ENCODE assay signal across 8 mouse cellular contexts in genomic region chr11:49845958-49846357, GRCm38 (mm10). TPM values are rescaled to one million over a fixed set of nuclear protein-coding genes. Genes with fewer than 3 reads are reported as not detected.
A peak's percentile ranks its signal among the peaks of the same experiment; 100 is the strongest.
DNase-seq lines count a peak whose midpoint lies in the region; ATAC-seq and TF ChIP-seq lines count a peak whose summit lies in the region.

No protein-coding gene starts in this region.

- H3K9me3 ChIP-seq in heart, embryonic 14.5 days (ENCODE audit: control insufficient read depth, low read length), result no peaks in the 10 kb centered on the region
- no peaks in the 10 kb centered on the region for H3K9me3 ChIP-seq in ES-E14 (ENCODE audit: control insufficient read depth, insufficient read depth, low read depth, low read length)
- no peaks in the 10 kb centered on the region for H3K9me3 ChIP-seq in forebrain, embryonic 14.5 days (replicated peaks; ENCODE audit: control insufficient read depth, low read length)
- H3K9me3 ChIP-seq in liver, postnatal 0 days (ENCODE audit: low read length), result no peaks in the 10 kb centered on the region

- H3K4me2 ChIP-seq in heart, embryonic 14.5 days (ENCODE audit: low read length), result peak overlapping the region; percentile 85
- peak overlapping the region; percentile 85 for H3K4me2 ChIP-seq in forebrain, embryonic 14.5 days (ENCODE audit: low read length)
- H3K4me2 ChIP-seq in liver, postnatal 0 days (ENCODE audit: low read depth, low read length), result peak overlapping the region; percentile 95

- H3K4me1 ChIP-seq in heart, embryonic 14.5 days (ENCODE audit: control insufficient read depth in 2 of 2, insufficient read depth in 2 of 2, low read length in 2 of 2), result peaks cover 13 to 24% of the 10 kb centered on the region in 2 experiments
- H3K4me1 ChIP-seq in ES-E14 (ENCODE audit: control insufficient read depth in 2 of 2, insufficient read depth in 2 of 2, low read length in 2 of 2, poor library complexity in 1 of 2), result peaks cover 5 to 10% of the 10 kb centered on the region in 2 experiments; a peak in 3 of 4 replicates
- H3K4me1 ChIP-seq in forebrain, embryonic 14.5 days (ENCODE audit: control insufficient read depth, insufficient read depth, low read length), result peaks cover 10% of the 10 kb centered on the region; the same call in 1 of the 2 replicates
- peaks cover 31% of the 10 kb centered on the region for H3K4me1 ChIP-seq in liver, postnatal 0 days (ENCODE audit: insufficient read depth)

- no peak for DNase-seq in heart, postnatal 14 days
- no peak for DNase-seq in ES-E14 (ENCODE audit: low read depth, low spot score)
- no peak for DNase-seq in forebrain, embryonic 14.5 days (ENCODE audit: low spot score)
- no peak for DNase-seq in liver, postnatal 0 days
- no peak for DNase-seq in right cerebral cortex, adult 18-20 months
- no peak for DNase-seq in cerebellum, adult 11-12 months

- H3K36me3 ChIP-seq in heart, embryonic 14.5 days (ENCODE audit: control insufficient read depth, insufficient read depth, low read length), result peaks cover 7% of the 10 kb centered on the region
- no peaks in the 10 kb centered on the region for H3K36me3 ChIP-seq in ES-E14 (ENCODE audit: control insufficient read depth, insufficient read depth, low read length, poor library complexity, severe bottlenecking)
- no peaks in the 10 kb centered on the region for H3K36me3 ChIP-seq in forebrain, embryonic 14.5 days (ENCODE audit: control insufficient read depth, insufficient read depth, low read length)
- peaks cover 3% of the 10 kb centered on the region; the same call in 1 of the 2 replicates for H3K36me3 ChIP-seq in liver, postnatal 0 days (replicated peaks; ENCODE audit: insufficient read depth, low read length)

- H3K27me3 ChIP-seq in heart, embryonic 14.5 days (ENCODE audit: control insufficient read depth, insufficient read depth, low read length), result no peaks in the 10 kb centered on the region
- no peaks in the 10 kb centered on the region for H3K27me3 ChIP-seq in forebrain, embryonic 14.5 days (replicated peaks; ENCODE audit: control insufficient read depth, insufficient read depth, low read length)
- H3K27me3 ChIP-seq in liver, postnatal 0 days (ENCODE audit: insufficient read depth, low read length), result no peaks in the 10 kb centered on the region

- H3K9ac ChIP-seq in heart, embryonic 14.5 days (ENCODE audit: low read length), result peak overlapping the region; percentile 66
- peak overlapping the region; percentile 13 for H3K9ac ChIP-seq in ES-E14 (ENCODE audit: insufficient read depth, low read depth, low read length, poor library complexity, severe bottlenecking)
- H3K9ac ChIP-seq in forebrain, embryonic 14.5 days (ENCODE audit: low read length), result peak overlapping the region; percentile 93
- peak overlapping the region; percentile 48 for H3K9ac ChIP-seq in liver, postnatal 0 days (replicated peaks)

- peak overlapping the region; percentile 84 to 86 for H3K4me3 ChIP-seq in heart, embryonic 14.5 days (ENCODE audit: control insufficient read depth in 1 of 2, insufficient read depth in 1 of 2, low read depth in 1 of 2, low read length in 2 of 2)
- peak overlapping the region; percentile 37 to 90 for H3K4me3 ChIP-seq in ES-E14 (ENCODE audit: insufficient read depth in 1 of 2, low read depth in 1 of 2, low read length in 2 of 2, poor library complexity in 1 of 2, severe bottlenecking in 1 of 2)
- peak overlapping the region; percentile 90 for H3K4me3 ChIP-seq in forebrain, embryonic 14.5 days (ENCODE audit: low read depth, low read length)
- H3K4me3 ChIP-seq in liver, postnatal 0 days (ENCODE audit: low read depth, low read length), result peak overlapping the region; percentile 95

- no peak for TF ChIP-seq EP300 in liver, postnatal 0 days (IDR thresholded peaks at IDR 0.05; ENCODE audit: low read depth)

- ATAC-seq in heart, embryonic 14.5 days (ENCODE audit: insufficient number of reproducible peaks, insufficient read depth, low FRiP score, low read depth), result no peak
- peak; percentile 3 for ATAC-seq in forebrain, embryonic 14.5 days
- no peak for ATAC-seq in liver, postnatal 0 days
- ATAC-seq in granulocyte monocyte progenitor cell, adult 5-6 weeks (replicated peaks; ENCODE audit: poor library complexity, severe bottlenecking), result no peak

- intact Hi-C loops in heart, postnatal 14 days (cut with DNase I), result loop anchor here (2.0 to 5.0 kb wide), 3 partner anchors 117 to 194 kb away; partner anchors contain the start of gene Cnot6

- TF ChIP-seq CTCF in liver, postnatal 0 days (IDR thresholded peaks at IDR 0.05; ENCODE audit: low read depth), result no peak

- 30% methylated on average over 11 of the region's 11 CpGs for WGBS in heart, embryonic 14.5 days
- WGBS in forebrain, embryonic 14.5 days, result 39% methylated on average over 11 of the region's 11 CpGs
- WGBS in liver, postnatal 0 days (ENCODE audit: insufficient replicate concordance), result 38% methylated on average over 11 of the region's 11 CpGs

- H3K27ac ChIP-seq in heart, embryonic 14.5 days (replicated peaks in 1 of 2; ENCODE audit: control insufficient read depth in 1 of 2, insufficient read depth in 1 of 2, low read depth in 2 of 2, low read length in 2 of 2), result peak overlapping the region; percentile 42 to 59; a peak in 3 of 4 replicates
- no peak overlapping the region for H3K27ac ChIP-seq in ES-E14 (ENCODE audit: insufficient read depth, low read depth, low read length, poor library complexity, severe bottlenecking)
- H3K27ac ChIP-seq in forebrain, embryonic 14.5 days (ENCODE audit: low read depth, low read length), result peak overlapping the region; percentile 44; the same call in 1 of the 2 replicates
- H3K27ac ChIP-seq in liver, postnatal 0 days (ENCODE audit: low read depth), result peak overlapping the region; percentile 90

- in situ Hi-C loops in ES-E14 (cut with MboI; ENCODE audit: low sequenced_read_pairs in 2 of 2, unreplicated experiment in 2 of 2), result no loop called here

TF ChIP-seq in ES-E14, 5 proteins besides CTCF, POLR2A, EP300 and RAD21:
- TF ChIP-seq MAFK (IDR thresholded peaks at IDR 0.05; ENCODE audit: insufficient read depth, low read depth, low read length), result no peak
- TF ChIP-seq CHD2 (IDR thresholded peaks at IDR 0.05; ENCODE audit: low read depth, low read length), result no peak
- no peak for TF ChIP-seq ZC3H11A (IDR thresholded peaks at IDR 0.05; ENCODE audit: borderline replicate concordance, low read depth, low read length)
- TF ChIP-seq HCFC1 (IDR thresholded peaks at IDR 0.05; ENCODE audit: borderline replicate concordance, insufficient read depth, low read length), result no peak

RNA-seq across cellular contexts. Expression of gene Mapk9, which starts 0.6 kb away (rescaled TPM):
- 39.1 and 39.2 TPM in 2 replicates for polyA plus RNA-seq in heart, embryonic 14.5 days (2014; fragmentation: Nextera tagmentation; extraction: Ambion mirVana)
- 10 to 100 TPM; 44.3 to 46.6 TPM for total RNA-seq in heart, postnatal 14 days (2021)
- total RNA-seq in ES-E14 (2012; rRNA removed), result 27.8 and 28.1 TPM in 2 replicates
- 43.6 and 49.1 TPM in 2 replicates for polyA plus RNA-seq in forebrain, embryonic 14.5 days (2014; fragmentation: Nextera tagmentation; extraction: Ambion mirVana)
- polyA plus RNA-seq in liver, postnatal 0 days (2015; fragmentation: Nextera tagmentation; extraction: Ambion mirVana), result 20.9 and 22.3 TPM in 2 replicates
- 26.6 and 41.7 TPM in 2 replicates for total RNA-seq in granulocyte monocyte progenitor cell, adult 5-6 weeks (2014; fragmentation: Nextera tagmentation)
- total RNA-seq in granulocyte monocyte progenitor cell, adult 5-6 weeks (2017), result 32.9 and 41.9 TPM in 2 replicates

RNA-seq across cellular contexts. Expression of gene Gfpt2, which starts 52.0 kb away (rescaled TPM):
- 7.8 and 8.5 TPM in 2 replicates for polyA plus RNA-seq in heart, embryonic 14.5 days (2014; fragmentation: Nextera tagmentation; extraction: Ambion mirVana)
- 10 to 100 TPM; 15.8 to 17.5 TPM for total RNA-seq in heart, postnatal 14 days (2021)
- total RNA-seq in ES-E14 (2012; rRNA removed), result 28.0 and 37.1 TPM in 2 replicates
- 6.0 and 8.3 TPM in 2 replicates for polyA plus RNA-seq in forebrain, embryonic 14.5 days (2014; fragmentation: Nextera tagmentation; extraction: Ambion mirVana)
- 0.65 and 0.81 TPM in 2 replicates for polyA plus RNA-seq in liver, postnatal 0 days (2015; fragmentation: Nextera tagmentation; extraction: Ambion mirVana)
- total RNA-seq in granulocyte monocyte progenitor cell, adult 5-6 weeks (2014; fragmentation: Nextera tagmentation), result 0.21 and 0.58 TPM in 2 replicates
- total RNA-seq in granulocyte monocyte progenitor cell, adult 5-6 weeks (2017), result 0.13 TPM in 1 of 2 replicates, not detected in the other

RNA-seq across cellular contexts. Expression of gene Rasgef1c, which starts 55.7 kb away (rescaled TPM):
- polyA plus RNA-seq in heart, embryonic 14.5 days (2014; fragmentation: Nextera tagmentation; extraction: Ambion mirVana), result 0.28 TPM in 1 of 2 replicates, not detected in the other
- total RNA-seq in heart, postnatal 14 days (2021), result under 1 TPM; 0.24 to 0.72 TPM
- total RNA-seq in ES-E14 (2012; rRNA removed), result 0.76 and 0.79 TPM in 2 replicates
- 10.9 and 15.6 TPM in 2 replicates for polyA plus RNA-seq in forebrain, embryonic 14.5 days (2014; fragmentation: Nextera tagmentation; extraction: Ambion mirVana)
- not detected in 2 replicates for polyA plus RNA-seq in liver, postnatal 0 days (2015; fragmentation: Nextera tagmentation; extraction: Ambion mirVana)
- 0.37 TPM in 1 of 2 replicates, not detected in the other for total RNA-seq in granulocyte monocyte progenitor cell, adult 5-6 weeks (2014; fragmentation: Nextera tagmentation)
- total RNA-seq in granulocyte monocyte progenitor cell, adult 5-6 weeks (2017), result not detected in 2 replicates

Comparison
In these comparisons a context has a peak if more than half of its experiments do, and no peak if none do; other contexts are left out.
1. H3K9ac ChIP-seq: peak in every context shown above with its lines; median percentile 93 in forebrain, embryonic 14.5 days; 66 in heart, embryonic 14.5 days; 48 in liver, postnatal 0 days; 13 in ES-E14.
2. RNA of gene Gfpt2, which starts 52.0 kb away (total RNA-seq): 28.0 to 37.1 TPM in ES-E14 and 15.8 to 17.5 TPM in heart, postnatal 14 days; 0.13 to 0.58 TPM in granulocyte monocyte progenitor cell, adult 5-6 weeks; every median in the first group is over 10 times any median in the second.
3. Peak in every context shown above with its lines, with median percentiles within 50 percentile points of each other: H3K4me2 ChIP-seq and H3K4me3 ChIP-seq.